Mouse (Mus musculus): ENCODE measurements at regions not wholly inside any gene's neighbourhood (a gene's known extent, or its start where the extent isn't known, plus 50 kb on each side); places are given as distances from the start of the nearest gene placed in this dataset.

DNA sequence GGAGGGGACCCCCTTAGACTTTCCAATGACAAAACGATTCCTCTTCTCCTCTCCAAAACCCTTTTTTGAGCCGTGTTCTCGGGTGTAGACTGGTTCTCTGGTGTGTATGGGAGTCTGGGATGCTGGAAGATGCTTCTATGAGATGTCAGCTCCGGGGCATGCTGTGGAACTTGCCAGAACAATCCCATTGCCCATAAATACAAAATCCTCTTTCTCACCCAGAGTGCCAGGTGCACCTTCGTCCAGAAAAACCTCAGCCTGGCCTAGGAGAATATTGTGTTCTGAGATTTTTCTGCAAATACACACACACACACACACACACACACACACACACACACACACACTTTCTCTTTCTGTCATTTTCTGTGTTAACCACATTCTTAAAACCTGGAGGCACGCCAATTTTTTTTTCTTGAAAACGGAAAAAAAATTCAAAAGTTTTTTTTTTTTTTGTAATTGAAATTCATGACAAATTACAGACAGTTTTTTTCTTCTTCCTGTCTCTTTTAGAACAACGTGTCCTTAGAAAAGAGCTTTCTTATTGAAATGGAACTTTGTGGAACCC, 465.5 kb downstream of the Vrk1 start:
- no peak for TF ChIP-seq CTCF (IDR thresholded peaks at IDR 0.05; ENCODE audit: low read depth)
- no peak for TF ChIP-seq EP300 (IDR thresholded peaks at IDR 0.05; ENCODE audit: low read depth)

Data from liver, postnatal 0 days (tissue).